Mouse (Mus musculus) liver, adult 2 months (tissue): ENCODE data around the gene Olfr237-ps1. TPM values are rescaled to one million over a fixed set of nuclear protein-coding genes. Genes with fewer than 3 reads are reported as not detected.

ENCODE experiments used
- DNase-seq: peaks from one replicate; pipeline ENCODE4 v3.0.0-alpha.2; 2011; ENCODE audit warnings: low read depth, low spot score; ENCODE audit errors: extremely low read depth
- H3K27ac ChIP-seq: fragments of 200-500 bp; replicated peaks from 2 replicates; pipeline ENCODE4 v1.5.1; 2012; ENCODE audit warnings: low read depth, mild to moderate bottlenecking, control low read depth, inconsistent platforms, low read length; ENCODE audit not compliant: insufficient read depth
- H3K27me3 ChIP-seq: fragments of 200-500 bp; 2 replicates; pipeline ENCODE4 v1.6.1; 2012; ENCODE audit warnings: mild to moderate bottlenecking, moderate library complexity, low read length, inconsistent platforms; ENCODE audit not compliant: control insufficient read depth, insufficient read depth
- H3K36me3 ChIP-seq: fragments of 200-500 bp; 2 replicates; pipeline ENCODE4 v1.6.1; 2012; ENCODE audit warnings: low read length, inconsistent platforms; ENCODE audit not compliant: control insufficient read depth, insufficient read depth
- H3K4me1 ChIP-seq: fragments of 200-500 bp; 2 replicates; pipeline ENCODE4 v1.6.1; 2011; ENCODE audit warnings: low read length; ENCODE audit not compliant: control insufficient read depth, insufficient read depth
- H3K4me3 ChIP-seq: fragments of 200-500 bp; 2 replicates; pipeline ENCODE4 v1.5.1; 2011; ENCODE audit warnings: low read depth, mild to moderate bottlenecking, control low read depth, low read length, moderate library complexity; ENCODE audit not compliant: insufficient read depth
- H3K79me2 ChIP-seq: fragments of 200-500 bp; 2 replicates; pipeline ENCODE4 v1.6.1; 2012; ENCODE audit warnings: inconsistent platforms, mild to moderate bottlenecking, low read length, moderate library complexity; ENCODE audit not compliant: control insufficient read depth, insufficient read depth
- H3K9ac ChIP-seq: fragments of 200-500 bp; 2 replicates; pipeline ENCODE4 v1.6.1; 2012; ENCODE audit warnings: low read depth, mild to moderate bottlenecking, control low read depth, inconsistent platforms, low read length
- CTCF ChIP-seq: fragments of 200-500 bp; IDR thresholded peaks from 2 replicates; pipeline ENCODE4 v1.5.1; 2011; ENCODE audit warnings: low read depth, low read length, control low read depth
- POLR2A ChIP-seq: fragments of 200-500 bp; IDR thresholded peaks from 2 replicates; pipeline ENCODE4 v1.6.1; 2011; ENCODE audit warnings: low read length, control low read depth; ENCODE audit not compliant: insufficient read depth; ENCODE audit errors: extremely low read depth
- WGBS: fragments of 180-500 bp; shearing (Covaris S2); methylation state at CpG from one replicate; pipeline ENCODE4 v1.1.7; 2018; 5-methylcytosine and 5-hydroxymethylcytosine counted together
- polyA plus RNA-seq: library from polyadenylated mRNA; depleted of rRNA; stranded (reverse); fragments of >200 nt; gene quantifications from 2 replicates; pipeline ENCODE4 v1.2.3, GENCODE M21; 2012
- total RNA-seq: library from RNA; depleted of rRNA; stranded (reverse); fragments of >200 nt; gene quantifications from 2 replicates; pipeline ENCODE4 v1.2.3, GENCODE M21; 2014

Gene Olfr237-ps1
- total and polyA plus RNA-seq, 2 experiments: not detected

GRCm38 (mm10) chr6:43178129-43178528 lies 31.8 kb downstream of the Olfr237-ps1 start:
- Histone ChIP-seq H3K4me3 (no peak overlapping the region), H3K79me2 (no peaks in the 10 kb centered on the region), H3K36me3 (no peaks in the 10 kb centered on the region), H3K9ac (no peak overlapping the region), H3K27ac (no peak overlapping the region), H3K27me3 (no peaks in the 10 kb centered on the region), H3K4me1 (no peaks in the 10 kb centered on the region)
- WGBS: 27% methylated on average over 1 of the region's 1 CpGs
- no peak for DNase-seq
- TF ChIP-seq CTCF (no peak), POLR2A (no peak)

- H3K36me3 ChIP-seq: no peaks in the 10 kb centered on the region
- no peaks in the 10 kb centered on the region for H3K79me2 ChIP-seq
- H3K4me1 ChIP-seq: no peaks in the 10 kb centered on the region
- no peak overlapping the region for H3K27ac ChIP-seq
- no peak overlapping the region for H3K4me3 ChIP-seq
- H3K9ac ChIP-seq: no peak overlapping the region
- TF ChIP-seq POLR2A (no peak), CTCF (no peak)
- DNase-seq: no peak
- WGBS: 65% methylated on average over 6 of the region's 6 CpGs
- no peaks in the 10 kb centered on the region for H3K27me3 ChIP-seq
Observed at GRCm38 (mm10) chr6:43178584-43179501, 32.5 kb downstream of the Olfr237-ps1 start.

GRCm38 (mm10) chr6:43190986-43191385 lies 44.6 kb downstream of the Olfr237-ps1 start:
- no peak overlapping the region for H3K4me3 ChIP-seq
- no peak overlapping the region for H3K9ac ChIP-seq
- H3K27ac ChIP-seq: no peak overlapping the region
- H3K4me1 ChIP-seq: no peaks in the 10 kb centered on the region
- 77% methylated on average over 3 of the region's 3 CpGs for WGBS
- H3K36me3 ChIP-seq: no peaks in the 10 kb centered on the region
- H3K27me3 ChIP-seq: no peaks in the 10 kb centered on the region
- no peak for DNase-seq
- no peaks in the 10 kb centered on the region for H3K79me2 ChIP-seq
- TF ChIP-seq POLR2A (no peak), CTCF (no peak)

- TF ChIP-seq POLR2A (no peak), CTCF (no peak)
- Histone ChIP-seq H3K4me3 (no peak within 1 kb of the TSS), H3K36me3 (no peaks in the 10 kb centered on the region), H3K9ac (no peak within 1 kb of the TSS), H3K4me1 (no peaks in the 10 kb centered on the region), H3K27ac (no peak within 1 kb of the TSS), H3K79me2 (no peaks in the 10 kb centered on the region), H3K27me3 (no peaks in the 10 kb centered on the region)
- no peak for DNase-seq
Observed at GRCm38 (mm10) chr6:43196781-43197180, 50.4 kb downstream of the Olfr237-ps1 start, which contains the start of gene Olfr435. Gene Olfr435 (plus strand): TSS chr6:43197146.

- H3K4me1 ChIP-seq: no peaks in the 10 kb centered on the region
- no peak for DNase-seq
- no peak for TF ChIP-seq POLR2A
- WGBS: 43% methylated on average over 3 of the region's 3 CpGs
- H3K79me2 ChIP-seq: no peaks in the 10 kb centered on the region
- no peaks in the 10 kb centered on the region for H3K36me3 ChIP-seq
- H3K27me3 ChIP-seq: no peaks in the 10 kb centered on the region
- H3K9ac ChIP-seq: no peak overlapping the region
- no peak overlapping the region for H3K4me3 ChIP-seq
- no peak overlapping the region for H3K27ac ChIP-seq
Observed at GRCm38 (mm10) chr6:43198094-43198493, 51.7 kb downstream of the Olfr237-ps1 start.

GRCm38 (mm10) chr6:43202786-43203185 lies 56.4 kb downstream of the Olfr237-ps1 start:
- Histone ChIP-seq H3K4me1 (no peaks in the 10 kb centered on the region), H3K4me3 (no peak overlapping the region), H3K9ac (no peak overlapping the region), H3K79me2 (no peaks in the 10 kb centered on the region), H3K27ac (no peak overlapping the region), H3K36me3 (no peaks in the 10 kb centered on the region), H3K27me3 (no peaks in the 10 kb centered on the region)
- DNase-seq: no peak
- TF ChIP-seq CTCF (no peak), POLR2A (no peak)
